Comparison of ENCODE assay signal across 25 mouse cellular contexts in genomic region chr7:51715771-51716170, GRCm38 (mm10).
"Had no signal": no experiment of that assay in that cellular context is flagged by ENCODE, and none has a peak within 500 bp of the region (broad histone marks: within the 10 kb centered on the region; RNA-seq: fewer than 3 reads in every experiment).

No protein-coding gene starts in this region.

- H3K27ac ChIP-seq: heart, embryonic 10.5 days; hindbrain, embryonic 10.5 days; hindbrain, embryonic 12.5 days; hindbrain, embryonic 14.5 days; intestine, embryonic 15.5 days; layer of hippocampus, adult 2 months; left cerebral cortex, adult 2 months; limb, embryonic 15.5 days; liver, embryonic 12.5 days; liver, embryonic 14.5 days had no signal

- H3K9me3 ChIP-seq: heart, embryonic 10.5 days; heart, embryonic 12.5 days; hindbrain, embryonic 10.5 days; hindbrain, embryonic 12.5 days; intestine, embryonic 15.5 days; limb, embryonic 15.5 days; liver, embryonic 12.5 days had no signal

- H3K4me2 ChIP-seq: heart, embryonic 12.5 days; hindbrain, embryonic 12.5 days; hindbrain, embryonic 14.5 days; intestine, embryonic 15.5 days; limb, embryonic 15.5 days; liver, embryonic 12.5 days had no signal

- ATAC-seq: hindbrain, embryonic 16.5 days; inflammation-experienced regulatory T-cells, adult 6 months; intestine, embryonic 15.5 days; intestine, postnatal 0 days; liver, embryonic 12.5 days had no signal

- H3K27me3 ChIP-seq: heart, embryonic 12.5 days; hindbrain, embryonic 12.5 days; intestine, embryonic 15.5 days; limb, embryonic 15.5 days; liver, embryonic 12.5 days had no signal

- H3K4me3 ChIP-seq: heart, embryonic 10.5 days; heart, embryonic 12.5 days; hindbrain, embryonic 10.5 days; hindbrain, embryonic 12.5 days; intestine, embryonic 15.5 days; layer of hippocampus, adult 2 months; left cerebral cortex, adult 2 months; limb, embryonic 15.5 days; liver, embryonic 12.5 days had no signal

- H3K4me1 ChIP-seq: heart, embryonic 10.5 days; heart, embryonic 12.5 days; hindbrain, embryonic 10.5 days; hindbrain, embryonic 12.5 days; intestine, embryonic 15.5 days; limb, embryonic 15.5 days; liver, embryonic 12.5 days had no signal

- H3K36me3 ChIP-seq: heart, embryonic 10.5 days; heart, embryonic 12.5 days; hindbrain, embryonic 10.5 days; hindbrain, embryonic 12.5 days; intestine, embryonic 15.5 days; limb, embryonic 15.5 days; liver, embryonic 12.5 days had no signal

- H3K9ac ChIP-seq: heart, embryonic 12.5 days; hindbrain, embryonic 12.5 days; hindbrain, embryonic 14.5 days; intestine, embryonic 15.5 days; limb, embryonic 15.5 days; liver, embryonic 12.5 days; liver, embryonic 14.5 days had no signal

- DNase-seq: gastrocnemius, postnatal 10 days; gastrocnemius, postnatal 25 days; heart, adult 18-20 months; heart, postnatal 10 days; heart, postnatal 4 days; kidney, adult 18-20 months; kidney, adult 8-10 months; kidney, postnatal 10 days; kidney, postnatal 25 days; kidney, postnatal 4 days; lung, adult 18-20 months had no signal
